Mouse (Mus musculus): Measurements from ENCODE around the gene Tprn. TPM values are rescaled to one million over a fixed set of nuclear protein-coding genes. Genes with fewer than 3 reads are reported as not detected.

Tprn gene
- polyA plus RNA-seq, 1 experiment from 2014 or later = 8.2 TPM

GRCm38 (mm10) chr2:25304657-25305541 is 42.5 kb downstream of the Tprn start:
- Histone ChIP-seq H3K4me1 (peaks cover 12% of the 10 kb centered on the region), H3K4me3 (peak overlapping the region; percentile 52), H3K9ac (peak overlapping the region; percentile 71), H3K27me3 (peaks cover 58% of the 10 kb centered on the region), H3K36me3 (no peaks in the 10 kb centered on the region), H3K4me2 (peak overlapping the region; percentile 93), H3K27ac (no peak overlapping the region), H3K9me3 (no peaks in the 10 kb centered on the region)
- ATAC-seq (ENCODE audit: insufficient number of reproducible peaks, insufficient read depth, low FRiP score, low TSS enrichment, low read depth) = peak; percentile 37; the same call in 1 of the 2 replicates
- 2% methylated on average over 45 of the region's 45 CpGs for WGBS

GRCm38 (mm10) chr2:25305587-25306359 is 43.4 kb downstream of the Tprn start:
- ATAC-seq (ENCODE audit: insufficient number of reproducible peaks, insufficient read depth, low FRiP score, low TSS enrichment, low read depth) = no peak
- H3K27me3 ChIP-seq = peaks cover 67% of the 10 kb centered on the region

GRCm38 (mm10) chr2:25310180-25310579 is 47.8 kb downstream of the Tprn start:
- H3K27ac ChIP-seq = no peak overlapping the region
- H3K9me3 ChIP-seq = no peaks in the 10 kb centered on the region
- H3K4me1 ChIP-seq = peaks cover 5% of the 10 kb centered on the region
- 53% methylated on average over 10 of the region's 10 CpGs for WGBS
- no peak overlapping the region for H3K9ac ChIP-seq
- no peak for ATAC-seq (ENCODE audit: insufficient number of reproducible peaks, insufficient read depth, low FRiP score, low TSS enrichment, low read depth)
- peaks cover 98% of the 10 kb centered on the region for H3K27me3 ChIP-seq
- no peak overlapping the region for H3K4me2 ChIP-seq
- no peaks in the 10 kb centered on the region for H3K36me3 ChIP-seq
- no peak overlapping the region for H3K4me3 ChIP-seq

More at GRCm38 (mm10) chr2:25305587-25306359, 43.4 kb downstream of the Tprn start:
- Histone ChIP-seq H3K4me3 (peak overlapping the region; percentile 52), H3K9me3 (no peaks in the 10 kb centered on the region), H3K27ac (no peak overlapping the region), H3K4me2 (peak overlapping the region; percentile 93), H3K36me3 (no peaks in the 10 kb centered on the region), H3K9ac (peak overlapping the region; percentile 71), H3K4me1 (peaks cover 12% of the 10 kb centered on the region)
- WGBS = 47% methylated on average over 14 of the region's 14 CpGs

GRCm38 (mm10) chr2:25310969-25311368 is 48.6 kb downstream of the Tprn start:
- H3K9me3 ChIP-seq = no peaks in the 10 kb centered on the region
- H3K27ac ChIP-seq = no peak overlapping the region
- H3K4me3 ChIP-seq = no peak overlapping the region
- H3K4me2 ChIP-seq = no peak overlapping the region
- peaks cover 98% of the 10 kb centered on the region for H3K27me3 ChIP-seq
- H3K9ac ChIP-seq = no peak overlapping the region
- H3K36me3 ChIP-seq = no peaks in the 10 kb centered on the region
- H3K4me1 ChIP-seq = no peaks in the 10 kb centered on the region
- 2% methylated on average over 22 of the region's 22 CpGs for WGBS
- no peak for ATAC-seq (ENCODE audit: insufficient number of reproducible peaks, insufficient read depth, low FRiP score, low TSS enrichment, low read depth)

GRCm38 (mm10) chr2:25311491-25311891 is 49.1 kb downstream of the Tprn start:
- ATAC-seq (ENCODE audit: insufficient number of reproducible peaks, insufficient read depth, low FRiP score, low TSS enrichment, low read depth) = no peak
- no peak overlapping the region for H3K9ac ChIP-seq
- H3K27ac ChIP-seq = no peak overlapping the region
- H3K9me3 ChIP-seq = no peaks in the 10 kb centered on the region
- WGBS = 7% methylated on average over 11 of the region's 11 CpGs
- no peak overlapping the region for H3K4me3 ChIP-seq
- H3K4me1 ChIP-seq = no peaks in the 10 kb centered on the region
- H3K4me2 ChIP-seq = no peak overlapping the region
- no peaks in the 10 kb centered on the region for H3K36me3 ChIP-seq
- peaks cover 98% of the 10 kb centered on the region for H3K27me3 ChIP-seq

GRCm38 (mm10) chr2:25318119-25318966 is 55.9 kb downstream of the Tprn start:
- Histone ChIP-seq H3K9ac (no peak overlapping the region), H3K4me3 (peak overlapping the region; percentile 36), H3K27me3 (peaks cover 79% of the 10 kb centered on the region), H3K36me3 (no peaks in the 10 kb centered on the region), H3K4me2 (peak overlapping the region; percentile 68), H3K9me3 (no peaks in the 10 kb centered on the region), H3K27ac (no peak overlapping the region), H3K4me1 (peaks cover 4% of the 10 kb centered on the region)
- WGBS = 10% methylated on average over 31 of the region's 31 CpGs
- no peak for ATAC-seq (ENCODE audit: insufficient number of reproducible peaks, insufficient read depth, low FRiP score, low TSS enrichment, low read depth)

GRCm38 (mm10) chr2:25318971-25319773 is 56.8 kb downstream of the Tprn start, which contains the start of gene Grin1:
Gene Grin1, minus strand, starts transcription at chr2:25319187.
- no peak for ATAC-seq (ENCODE audit: insufficient number of reproducible peaks, insufficient read depth, low FRiP score, low TSS enrichment, low read depth)
- H3K36me3 ChIP-seq = no peaks in the 10 kb centered on the region
- peaks cover 70% of the 10 kb centered on the region for H3K27me3 ChIP-seq
- H3K4me2 ChIP-seq = peak within 1 kb of the TSS; percentile 68
- peaks cover 4% of the 10 kb centered on the region for H3K4me1 ChIP-seq
- 9% methylated on average over 58 of the region's 58 CpGs for WGBS
- no peaks in the 10 kb centered on the region for H3K9me3 ChIP-seq
- H3K27ac ChIP-seq = no peak within 1 kb of the TSS
- H3K9ac ChIP-seq = no peak within 1 kb of the TSS
- H3K4me3 ChIP-seq = peak within 1 kb of the TSS; percentile 36

Other genes with a start within 250 kb of the Tprn start
- 82.5 and 87.4 TPM in 2 replicates for gene Nsmf, start 208.3 kb upstream of the Tprn start, polyA plus RNA-seq (2015; fragmentation: Nextera tagmentation; extraction: Ambion mirVana)
- not detected in 2 replicates for gene Entpd8, start 182.3 kb upstream of the Tprn start, polyA plus RNA-seq (2015; fragmentation: Nextera tagmentation; extraction: Ambion mirVana)
- gene Noxa1, start 167.5 kb upstream of the Tprn start, polyA plus RNA-seq (2015; fragmentation: Nextera tagmentation; extraction: Ambion mirVana) = 0.17 TPM in 1 of 2 replicates, not detected in the other
- 15.0 and 16.7 TPM in 2 replicates for gene Nrarp, start 81.9 kb upstream of the Tprn start, polyA plus RNA-seq (2015; fragmentation: Nextera tagmentation; extraction: Ambion mirVana)
- gene Tor4a, start 65.7 kb upstream of the Tprn start, polyA plus RNA-seq (2015; fragmentation: Nextera tagmentation; extraction: Ambion mirVana) = 5.1 and 6.1 TPM in 2 replicates
- 110 and 114 TPM in 2 replicates for gene Nelfb, start 51.1 kb upstream of the Tprn start, polyA plus RNA-seq (2015; fragmentation: Nextera tagmentation; extraction: Ambion mirVana)
- 0.15 TPM in 1 of 2 replicates, not detected in the other for gene Stpg3, start 48.0 kb upstream of the Tprn start, polyA plus RNA-seq (2015; fragmentation: Nextera tagmentation; extraction: Ambion mirVana)
- gene Fam166a, start 43.9 kb upstream of the Tprn start, polyA plus RNA-seq (2015; fragmentation: Nextera tagmentation; extraction: Ambion mirVana) = not detected in 2 replicates
- gene Tubb4b, start 37.9 kb upstream of the Tprn start, polyA plus RNA-seq (2015; fragmentation: Nextera tagmentation; extraction: Ambion mirVana) = 409 and 438 TPM in 2 replicates
- gene Slc34a3, start 28.3 kb upstream of the Tprn start, polyA plus RNA-seq (2015; fragmentation: Nextera tagmentation; extraction: Ambion mirVana) = not detected in 2 replicates
- gene Rnf224, start 25.8 kb upstream of the Tprn start, polyA plus RNA-seq (2015; fragmentation: Nextera tagmentation; extraction: Ambion mirVana) = not detected in 2 replicates
- gene Rnf208, start 20.4 kb upstream of the Tprn start, polyA plus RNA-seq (2015; fragmentation: Nextera tagmentation; extraction: Ambion mirVana) = 10.8 and 11.3 TPM in 2 replicates
- gene Cysrt1, start 20.2 kb upstream of the Tprn start, polyA plus RNA-seq (2015; fragmentation: Nextera tagmentation; extraction: Ambion mirVana) = 0.81 TPM in 1 of 2 replicates, not detected in the other
- 6.9 and 7.9 TPM in 2 replicates for gene AL732309.1, start 15.8 kb upstream of the Tprn start, polyA plus RNA-seq (2015; fragmentation: Nextera tagmentation; extraction: Ambion mirVana)
- 24.5 and 25.3 TPM in 2 replicates for gene Tmem203, start 7.2 kb upstream of the Tprn start, polyA plus RNA-seq (2015; fragmentation: Nextera tagmentation; extraction: Ambion mirVana)
- gene Ssna1, start 9.8 kb downstream of the Tprn start, polyA plus RNA-seq (2015; fragmentation: Nextera tagmentation; extraction: Ambion mirVana) = 231 and 246 TPM in 2 replicates
- 137 and 143 TPM in 2 replicates for gene Anapc2, start 9.9 kb downstream of the Tprn start, polyA plus RNA-seq (2015; fragmentation: Nextera tagmentation; extraction: Ambion mirVana)
- not detected in 2 replicates for gene Tmem210, start 25.5 kb downstream of the Tprn start, polyA plus RNA-seq (2015; fragmentation: Nextera tagmentation; extraction: Ambion mirVana)
- 0.22 TPM in 2 replicates for gene Lrrc26, start 27.3 kb downstream of the Tprn start, polyA plus RNA-seq (2015; fragmentation: Nextera tagmentation; extraction: Ambion mirVana)
- 0.38 and 1.2 TPM in 2 replicates for gene Grin1, start 56.6 kb downstream of the Tprn start, polyA plus RNA-seq (2015; fragmentation: Nextera tagmentation; extraction: Ambion mirVana)
- gene Man1b1, start 69.7 kb downstream of the Tprn start, polyA plus RNA-seq (2015; fragmentation: Nextera tagmentation; extraction: Ambion mirVana) = 61.1 and 79.4 TPM in 2 replicates
- gene Dpp7, start 93.7 kb downstream of the Tprn start, polyA plus RNA-seq (2015; fragmentation: Nextera tagmentation; extraction: Ambion mirVana) = 23.0 and 25.5 TPM in 2 replicates
- 9.9 and 14.9 TPM in 2 replicates for gene Uap1l1, start 103.1 kb downstream of the Tprn start, polyA plus RNA-seq (2015; fragmentation: Nextera tagmentation; extraction: Ambion mirVana)
- gene Sapcd2, start 109.7 kb downstream of the Tprn start, polyA plus RNA-seq (2015; fragmentation: Nextera tagmentation; extraction: Ambion mirVana) = 38.9 and 47.9 TPM in 2 replicates
- 0.87 and 1.1 TPM in 2 replicates for gene Entpd2, start 133.3 kb downstream of the Tprn start, polyA plus RNA-seq (2015; fragmentation: Nextera tagmentation; extraction: Ambion mirVana)
- gene Npdc1, start 136.7 kb downstream of the Tprn start, polyA plus RNA-seq (2015; fragmentation: Nextera tagmentation; extraction: Ambion mirVana) = 42.5 and 48.9 TPM in 2 replicates
- 0.12 and 0.17 TPM in 2 replicates for gene Fut7, start 160.6 kb downstream of the Tprn start, polyA plus RNA-seq (2015; fragmentation: Nextera tagmentation; extraction: Ambion mirVana)
- gene Abca2, start 166.1 kb downstream of the Tprn start, polyA plus RNA-seq (2015; fragmentation: Nextera tagmentation; extraction: Ambion mirVana) = 2.9 and 4.0 TPM in 2 replicates
- 5.0 and 7.2 TPM in 2 replicates for gene Clic3, start 194.2 kb downstream of the Tprn start, polyA plus RNA-seq (2015; fragmentation: Nextera tagmentation; extraction: Ambion mirVana)
- gene Paxx, start 198.5 kb downstream of the Tprn start, polyA plus RNA-seq (2015; fragmentation: Nextera tagmentation; extraction: Ambion mirVana) = 29.4 and 35.9 TPM in 2 replicates
- gene Ptgds, start 207.4 kb downstream of the Tprn start, polyA plus RNA-seq (2015; fragmentation: Nextera tagmentation; extraction: Ambion mirVana) = 1.3 and 2.8 TPM in 2 replicates
- gene Lcn12, start 231.3 kb downstream of the Tprn start, polyA plus RNA-seq (2015; fragmentation: Nextera tagmentation; extraction: Ambion mirVana) = not detected in 2 replicates
- 75.1 and 81.1 TPM in 2 replicates for gene Fbxw5, start 238.1 kb downstream of the Tprn start, polyA plus RNA-seq (2015; fragmentation: Nextera tagmentation; extraction: Ambion mirVana)
- 5.8 and 6.2 TPM in 2 replicates for gene C8g, start 239.1 kb downstream of the Tprn start, polyA plus RNA-seq (2015; fragmentation: Nextera tagmentation; extraction: Ambion mirVana)